Mouse (Mus musculus) E14TG2a.4 (cell line): Measurements from ENCODE around the gene Gm49333.

Source experiments
- CTCF ChIP-seq: conservative IDR thresholded peaks from 2 replicates; pipeline ENCODE4 v1.5.1; 2014; ENCODE audit warnings: low read length
- NANOG ChIP-seq: IDR thresholded peaks from 2 replicates; pipeline ENCODE4 v1.6.1; 2014; ENCODE audit warnings: borderline replicate concordance, low read length, mixed read lengths

GRCm38 (mm10) chr16:20595737-20596136 is 15.7 kb upstream of the Gm49333 start:
- TF ChIP-seq CTCF (no peak), NANOG (no peak)
